In genomic region chr14:61571366-61571765, GRCm38 (mm10) we compare ENCODE assay signal across 7 mouse cellular contexts. TPM values are rescaled to one million over a fixed set of nuclear protein-coding genes. Genes with fewer than 3 reads are reported as not detected.
DNase-seq lines count a peak whose midpoint lies in the region; ATAC-seq and TF ChIP-seq lines count a peak whose summit lies in the region.

No protein-coding gene starts in this region.

- TF ChIP-seq EP300 in heart, postnatal 0 days (IDR thresholded peaks at IDR 0.05; ENCODE audit: low read depth) = no peak

- H3K4me3 ChIP-seq in G1E (ENCODE audit: low read depth, low read length) = no peak overlapping the region
- H3K4me3 ChIP-seq in embryonic facial prominence, embryonic 13.5 days = no peak overlapping the region
- H3K4me3 ChIP-seq in heart, postnatal 0 days (ENCODE audit: low read depth, low read length) = no peak overlapping the region
- peak overlapping the region; percentile 38 for H3K4me3 ChIP-seq in megakaryocyte, embryonic 14.5 days (replicated peaks)

- H3K9ac ChIP-seq in embryonic facial prominence, embryonic 13.5 days = no peak overlapping the region
- no peak overlapping the region for H3K9ac ChIP-seq in heart, postnatal 0 days (replicated peaks; ENCODE audit: low read depth, low read length)

- no peaks in the 10 kb centered on the region for H3K36me3 ChIP-seq in G1E (replicated peaks)
- no peaks in the 10 kb centered on the region for H3K36me3 ChIP-seq in embryonic facial prominence, embryonic 13.5 days
- no peaks in the 10 kb centered on the region for H3K36me3 ChIP-seq in heart, postnatal 0 days (replicated peaks; ENCODE audit: control insufficient read depth, insufficient read depth, low read length)
- H3K36me3 ChIP-seq in megakaryocyte, embryonic 14.5 days (replicated peaks; ENCODE audit: low read length) = no peaks in the 10 kb centered on the region

- 13% methylated on average over 4 of the region's 4 CpGs for WGBS in embryonic facial prominence, embryonic 13.5 days
- WGBS in heart, postnatal 0 days = 6% methylated on average over 4 of the region's 4 CpGs

- H3K4me2 ChIP-seq in embryonic facial prominence, embryonic 13.5 days = peak overlapping the region; percentile 26; the same call in 1 of the 2 replicates
- peak overlapping the region; percentile 45; the same call in 1 of the 2 replicates for H3K4me2 ChIP-seq in heart, postnatal 0 days (ENCODE audit: low read depth, low read length)

- H3K27ac ChIP-seq in embryonic facial prominence, embryonic 13.5 days = no peak overlapping the region
- H3K27ac ChIP-seq in heart, postnatal 0 days (ENCODE audit: low read depth) = no peak overlapping the region

- H3K27me3 ChIP-seq in G1E (ENCODE audit: insufficient read depth, low read length) = peaks cover 16% of the 10 kb centered on the region
- H3K27me3 ChIP-seq in embryonic facial prominence, embryonic 13.5 days = no peaks in the 10 kb centered on the region
- no peaks in the 10 kb centered on the region for H3K27me3 ChIP-seq in heart, postnatal 0 days (ENCODE audit: control insufficient read depth, insufficient read depth, low read length)
- H3K27me3 ChIP-seq in megakaryocyte, embryonic 14.5 days (replicated peaks) = peaks cover 6% of the 10 kb centered on the region

- no peak for ATAC-seq in G1E (ENCODE audit: extremely low read depth, insufficient number of reproducible peaks, low FRiP score, poor library complexity, severe bottlenecking)
- ATAC-seq in embryonic facial prominence, embryonic 13.5 days (ENCODE audit: insufficient number of reproducible peaks, insufficient read depth, low FRiP score, low TSS enrichment, low read depth) = no peak
- no peak for ATAC-seq in heart, postnatal 0 days (ENCODE audit: insufficient read depth, low read depth)

- peak; percentile 72; the same call in 1 of the 2 replicates for TF ChIP-seq CTCF in G1E (IDR thresholded peaks at IDR 0.05; ENCODE audit: low read depth, low read length)
- TF ChIP-seq CTCF in heart, postnatal 0 days (IDR thresholded peaks at IDR 0.05; ENCODE audit: low read depth) = peak; percentile 93

- H3K9me3 ChIP-seq in G1E (replicated peaks) = no peaks in the 10 kb centered on the region
- H3K9me3 ChIP-seq in embryonic facial prominence, embryonic 13.5 days = no peaks in the 10 kb centered on the region
- H3K9me3 ChIP-seq in heart, postnatal 0 days (replicated peaks; ENCODE audit: control insufficient read depth, low read length) = no peaks in the 10 kb centered on the region
- H3K9me3 ChIP-seq in megakaryocyte, embryonic 14.5 days = no peaks in the 10 kb centered on the region

- DNase-seq in G1E (ENCODE audit: low spot score) = peak; percentile 37
- peak; percentile 94 for DNase-seq in adrenal gland, postnatal 14 days
- DNase-seq in heart, postnatal 0 days (ENCODE audit: low spot score) = peak; percentile 65
- peak; percentile 76 to 85 for DNase-seq in layer of hippocampus, postnatal 14 days (ENCODE audit: low spot score in 2 of 2)
- DNase-seq in spleen, adult 12 weeks (ENCODE audit: low spot score) = peak; percentile 66

- peaks cover 2% of the 10 kb centered on the region; the same call in 1 of the 2 replicates for H3K4me1 ChIP-seq in G1E (ENCODE audit: insufficient read depth, low read depth, low read length)
- H3K4me1 ChIP-seq in embryonic facial prominence, embryonic 13.5 days = no peaks in the 10 kb centered on the region
- no peaks in the 10 kb centered on the region for H3K4me1 ChIP-seq in heart, postnatal 0 days (ENCODE audit: control insufficient read depth, insufficient read depth)
- peaks cover 5% of the 10 kb centered on the region; the same call in 1 of the 2 replicates for H3K4me1 ChIP-seq in megakaryocyte, embryonic 14.5 days

RNA-seq across cellular contexts. Expression of gene Spryd7, which starts 14.7 kb away (rescaled TPM):
- total RNA-seq in G1E (2014; fragmentation: Nextera tagmentation) (7.8 and 9.9 TPM in 2 replicates), G1E (2017) (10.5 and 10.8 TPM in 2 replicates)
- polyA plus RNA-seq in G1E (2012) = 2.9 and 3.7 TPM in 2 replicates
- total RNA-seq in adrenal gland, postnatal 14 days (2021) = 17.8 and 17.9 TPM in 2 replicates
- 16.1 and 18.0 TPM in 2 replicates for polyA plus RNA-seq in embryonic facial prominence, embryonic 13.5 days (2015; fragmentation: Nextera tagmentation; extraction: Ambion mirVana)
- 18.5 and 28.0 TPM in 2 replicates for total RNA-seq in heart, postnatal 0 days (2014; rRNA removed; ENCODE audit: low replicate concordance)
- 40.5 and 41.9 TPM in 2 replicates for polyA plus RNA-seq in heart, postnatal 0 days (2015; fragmentation: Nextera tagmentation; extraction: Ambion mirVana)
- 10 to 100 TPM; 37.4 to 39.4 TPM for total RNA-seq in layer of hippocampus, postnatal 14 days (2021)
- 4.7 and 8.4 TPM in 2 replicates for polyA plus RNA-seq in megakaryocyte, embryonic 14.5 days (2012; ENCODE audit: insufficient read depth, low replicate concordance)

RNA-seq across cellular contexts. Expression of gene Trim13, which starts 26.7 kb away (rescaled TPM):
- total RNA-seq in G1E (2014; fragmentation: Nextera tagmentation) (4.2 and 9.4 TPM in 2 replicates), G1E (2017) (4.6 and 4.9 TPM in 2 replicates)
- 0.10 and 0.18 TPM in 2 replicates for polyA plus RNA-seq in G1E (2012)
- 7.6 and 7.7 TPM in 2 replicates for total RNA-seq in adrenal gland, postnatal 14 days (2021)
- 21.6 and 26.0 TPM in 2 replicates for polyA plus RNA-seq in embryonic facial prominence, embryonic 13.5 days (2015; fragmentation: Nextera tagmentation; extraction: Ambion mirVana)
- total RNA-seq in heart, postnatal 0 days (2014; rRNA removed; ENCODE audit: low replicate concordance) = 10.9 and 11.2 TPM in 2 replicates
- 18.6 and 18.7 TPM in 2 replicates for polyA plus RNA-seq in heart, postnatal 0 days (2015; fragmentation: Nextera tagmentation; extraction: Ambion mirVana)
- 10 to 100 TPM; 12.4 to 14.0 TPM for total RNA-seq in layer of hippocampus, postnatal 14 days (2021)
- 0.22 TPM in 1 of 2 replicates, not detected in the other for polyA plus RNA-seq in megakaryocyte, embryonic 14.5 days (2012; ENCODE audit: insufficient read depth, low replicate concordance)

RNA-seq across cellular contexts. Expression of gene Kcnrg, which starts 35.9 kb away (rescaled TPM):
- 0.83 and 1.2 TPM in 2 replicates for total RNA-seq in G1E (2014; fragmentation: Nextera tagmentation)
- 0.29 and 0.55 TPM in 2 replicates for total RNA-seq in G1E (2017)
- not detected in 2 replicates for polyA plus RNA-seq in G1E (2012)
- total RNA-seq in adrenal gland, postnatal 14 days (2021) = 0.26 and 0.41 TPM in 2 replicates
- polyA plus RNA-seq in embryonic facial prominence, embryonic 13.5 days (2015; fragmentation: Nextera tagmentation; extraction: Ambion mirVana) = 0.77 and 0.83 TPM in 2 replicates
- total RNA-seq in heart, postnatal 0 days (2014; rRNA removed; ENCODE audit: low replicate concordance) = 1.9 TPM in 1 of 2 replicates, not detected in the other
- 0.16 and 0.33 TPM in 2 replicates for polyA plus RNA-seq in heart, postnatal 0 days (2015; fragmentation: Nextera tagmentation; extraction: Ambion mirVana)
- 1 to 10 TPM; 1.0 to 1.3 TPM for total RNA-seq in layer of hippocampus, postnatal 14 days (2021)
- not detected in 2 replicates for polyA plus RNA-seq in megakaryocyte, embryonic 14.5 days (2012; ENCODE audit: insufficient read depth, low replicate concordance)

Comparison
In these comparisons a context has a peak if more than half of its experiments do, and no peak if none do; other contexts are left out.
1. DNase-seq: peak in every context shown above with its lines; median percentile 94 in adrenal gland, postnatal 14 days; 80 in layer of hippocampus, postnatal 14 days; 66 in spleen, adult 12 weeks; 65 in heart, postnatal 0 days; 37 in G1E.